Mouse (Mus musculus) colon, adult 2 months (tissue): ENCODE measurements around the gene Trappc4. TPM values are rescaled to one million over a fixed set of nuclear protein-coding genes. Genes with fewer than 3 reads are reported as not detected.

ENCODE experiments used
- polyA plus RNA-seq: library from polyadenylated mRNA; depleted of rRNA; stranded (reverse); fragments of >200 nt; gene quantifications from 2 replicates; pipeline ENCODE4 v1.2.3, GENCODE M21; 2012; rRNA removed

The Trappc4 gene
- polyA plus RNA-seq = 44.3 and 46.5 TPM in 2 replicates

GRCm38 (mm10) chr9:44406906-44407751 is at the start of gene Trappc4, which contains the start of gene Rps25:
Trappc4 (minus strand) TSS chr9:44407600.
Rps25 (plus strand) TSS chr9:44407139.

GRCm38 (mm10) chr9:44454891-44455220 is 47.5 kb upstream of the Trappc4 start, which contains the start of gene Upk2:
Upk2 (minus strand) TSS chr9:44454976.

GRCm38 (mm10) chr9:44440961-44441360 is 33.6 kb upstream of the Trappc4 start, which contains the start of gene Foxr1:
Foxr1 (minus strand) TSS chr9:44441136.

GRCm38 (mm10) chr9:44418519-44419385 is 11.4 kb upstream of the Trappc4 start, which contains the start of gene Ccdc84:
Ccdc84 (minus strand) TSS chr9:44418569.

GRCm38 (mm10) chr9:44396684-44397411 is 10.6 kb downstream of the Trappc4 start, which contains the start of gene Slc37a4:
Slc37a4 (plus strand) TSS chr9:44396852.

GRCm38 (mm10) chr9:44379054-44379834 is 28.2 kb downstream of the Trappc4 start, which contains the start of gene Hyou1:
Hyou1 (plus strand) TSS chr9:44379490.

GRCm38 (mm10) chr9:44361190-44361917 is 46.0 kb downstream of the Trappc4 start, which contains the start of gene Vps11:
Vps11 (minus strand) TSS chr9:44361670.

Other genes with a start within 250 kb of the Trappc4 start
- 8.4 and 10.9 TPM in 2 replicates for gene Cbl, start 173.6 kb downstream of the Trappc4 start, polyA plus RNA-seq
- gene Ccdc153, start 166.9 kb downstream of the Trappc4 start, polyA plus RNA-seq = 0.14 TPM in 1 of 2 replicates, not detected in the other
- 8.3 and 12.4 TPM in 2 replicates for gene Pdzd3, start 156.1 kb downstream of the Trappc4 start, polyA plus RNA-seq
- gene Nlrx1, start 139.0 kb downstream of the Trappc4 start, polyA plus RNA-seq = 27.5 and 33.1 TPM in 2 replicates
- gene Abcg4, start 119.0 kb downstream of the Trappc4 start, polyA plus RNA-seq = 4.7 and 6.7 TPM in 2 replicates
- gene Hinfp, start 101.9 kb downstream of the Trappc4 start, polyA plus RNA-seq = 17.5 and 22.3 TPM in 2 replicates
- gene C2cd2l, start 87.3 kb downstream of the Trappc4 start, polyA plus RNA-seq = 115 and 139 TPM in 2 replicates
- 62.8 and 83.7 TPM in 2 replicates for gene Dpagt1, start 81.6 kb downstream of the Trappc4 start, polyA plus RNA-seq
- gene H2afx, start 72.9 kb downstream of the Trappc4 start, polyA plus RNA-seq = 154 and 173 TPM in 2 replicates
- gene Hmbs, start 63.4 kb downstream of the Trappc4 start, polyA plus RNA-seq = 34.5 and 35.2 TPM in 2 replicates
- 16.6 and 18.3 TPM in 2 replicates for gene Vps11, start 45.9 kb downstream of the Trappc4 start, polyA plus RNA-seq
- 43.9 and 44.8 TPM in 2 replicates for gene Hyou1, start 28.1 kb downstream of the Trappc4 start, polyA plus RNA-seq
- 37.0 and 46.0 TPM in 2 replicates for gene Slc37a4, start 10.7 kb downstream of the Trappc4 start, polyA plus RNA-seq
- 84.4 and 119 TPM in 2 replicates for gene Rps25, start 461 bp downstream of the Trappc4 start, polyA plus RNA-seq
- gene Ccdc84, start 11.0 kb upstream of the Trappc4 start, polyA plus RNA-seq = 30.0 and 36.4 TPM in 2 replicates
- not detected in 2 replicates for gene Foxr1, start 33.5 kb upstream of the Trappc4 start, polyA plus RNA-seq
- gene Upk2, start 47.4 kb upstream of the Trappc4 start, polyA plus RNA-seq = 0.21 TPM in 1 of 2 replicates, not detected in the other
- gene Bcl9l, start 75.2 kb upstream of the Trappc4 start, polyA plus RNA-seq = 23.6 and 37.6 TPM in 2 replicates
- gene Cxcr5, start 154.3 kb upstream of the Trappc4 start, polyA plus RNA-seq = 3.2 and 3.3 TPM in 2 replicates
- 11.9 and 13.1 TPM in 2 replicates for gene Ddx6, start 197.3 kb upstream of the Trappc4 start, polyA plus RNA-seq